Comparison of ENCODE assay signal across 10 mouse cellular contexts in the genomic region with DNA sequence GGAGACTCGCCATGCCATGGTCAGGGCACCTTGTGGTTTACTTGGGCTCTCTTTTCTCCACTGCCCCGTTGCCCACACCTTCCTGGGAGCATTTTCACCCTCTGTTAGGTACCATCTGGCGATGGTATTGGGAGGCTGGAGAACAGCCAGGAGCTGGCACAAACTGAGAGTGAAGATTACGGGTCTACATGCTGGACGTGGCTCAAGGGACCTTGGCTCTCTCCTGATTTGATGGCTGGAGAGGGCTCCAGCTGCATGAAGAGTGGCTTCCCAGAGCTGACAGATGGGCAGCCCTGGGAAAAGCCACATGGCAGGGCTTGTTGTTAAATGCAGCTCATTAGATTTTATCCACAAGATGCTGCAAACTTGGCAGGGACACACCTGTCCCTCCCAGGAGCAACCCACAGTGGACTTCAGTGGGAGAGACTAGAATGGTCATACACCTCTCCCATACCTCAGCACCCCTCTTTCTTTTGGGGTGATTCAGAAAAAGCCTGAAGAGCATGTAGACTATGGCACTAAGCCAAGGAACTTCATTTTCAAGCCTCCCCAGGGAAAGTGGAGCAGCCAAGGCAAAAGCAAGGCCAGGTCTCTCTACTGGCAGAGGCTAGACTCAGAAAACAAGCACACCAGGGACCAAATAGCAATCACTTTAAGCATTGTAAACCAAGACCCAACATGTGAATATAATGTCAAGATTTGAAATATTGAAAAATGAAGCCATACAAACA. TPM values are rescaled to one million over a fixed set of nuclear protein-coding genes. Genes with fewer than 3 reads are reported as not detected.
DNase-seq lines count a peak whose midpoint lies in the region; ATAC-seq and TF ChIP-seq lines count a peak whose summit lies in the region.
"Had no signal": no experiment of that assay in that cellular context is flagged by ENCODE, and none has a peak within 500 bp of the region (broad histone marks: within the 10 kb centered on the region; RNA-seq: fewer than 3 reads in every experiment).

No protein-coding gene starts in this region.

- WGBS in hindbrain, embryonic 14.5 days = 53% methylated on average over 5 of the region's 5 CpGs
- 84% methylated on average over 5 of the region's 5 CpGs for WGBS in hindbrain, embryonic 10.5 days
- 35% methylated on average over 5 of the region's 5 CpGs for WGBS in forebrain, postnatal 0 days

- ATAC-seq in hindbrain, embryonic 14.5 days (ENCODE audit: low FRiP score) = peak; percentile 77; the same call in 1 of the 2 replicates
- ATAC-seq in forebrain, postnatal 0 days = peak; percentile 55; the same call in 1 of the 2 replicates
- no peak for ATAC-seq in activated CD4-positive, CD25-positive, alpha-beta regulatory T cell, adult 4 months
- no peak for ATAC-seq in monocyte, adult 5-6 weeks (replicated peaks; ENCODE audit: insufficient number of reproducible peaks, low FRiP score, low TSS enrichment, poor library complexity, severe bottlenecking)

- H3K4me1 ChIP-seq in hindbrain, embryonic 14.5 days (replicated peaks; ENCODE audit: control insufficient read depth, insufficient read depth, low read length) = no peaks in the 10 kb centered on the region
- H3K4me1 ChIP-seq in hindbrain, embryonic 10.5 days (replicated peaks) = no peaks in the 10 kb centered on the region; the same call in 1 of the 2 replicates
- no peaks in the 10 kb centered on the region for H3K4me1 ChIP-seq in forebrain, postnatal 0 days (ENCODE audit: insufficient read depth)
- H3K4me1 ChIP-seq: embryonic facial prominence, embryonic 12.5 days; limb, embryonic 15.5 days had no signal

- H3K9me3 ChIP-seq in hindbrain, embryonic 14.5 days (ENCODE audit: control insufficient read depth, low read length) = no peaks in the 10 kb centered on the region
- H3K9me3 ChIP-seq in hindbrain, embryonic 10.5 days = no peaks in the 10 kb centered on the region
- no peaks in the 10 kb centered on the region for H3K9me3 ChIP-seq in forebrain, postnatal 0 days (ENCODE audit: low read length)
- H3K9me3 ChIP-seq: embryonic facial prominence, embryonic 12.5 days; limb, embryonic 15.5 days had no signal

- no peaks in the 10 kb centered on the region for H3K36me3 ChIP-seq in hindbrain, embryonic 14.5 days (replicated peaks; ENCODE audit: control insufficient read depth, insufficient read depth)
- no peaks in the 10 kb centered on the region for H3K36me3 ChIP-seq in hindbrain, embryonic 10.5 days
- H3K36me3 ChIP-seq in forebrain, postnatal 0 days (ENCODE audit: insufficient read depth) = no peaks in the 10 kb centered on the region
- H3K36me3 ChIP-seq: embryonic facial prominence, embryonic 12.5 days; limb, embryonic 15.5 days had no signal

- no peaks in the 10 kb centered on the region for H3K27me3 ChIP-seq in hindbrain, embryonic 14.5 days (ENCODE audit: control insufficient read depth, insufficient read depth, low read length)
- no peaks in the 10 kb centered on the region for H3K27me3 ChIP-seq in hindbrain, embryonic 10.5 days (ENCODE audit: insufficient read depth, poor library complexity, severe bottlenecking)
- no peaks in the 10 kb centered on the region for H3K27me3 ChIP-seq in forebrain, postnatal 0 days (ENCODE audit: insufficient read depth, low read length)
- H3K27me3 ChIP-seq: embryonic facial prominence, embryonic 12.5 days; limb, embryonic 15.5 days had no signal

- no peak for TF ChIP-seq CTCF in forebrain, postnatal 0 days (IDR thresholded peaks at IDR 0.05; ENCODE audit: low read depth)

- peak; percentile 57 for DNase-seq in hindbrain, embryonic 14.5 days (ENCODE audit: low spot score)
- no peak for DNase-seq in hindbrain, embryonic 10.5 days (ENCODE audit: low spot score)
- peak; percentile 48 for DNase-seq in 3T3-L1 (ENCODE audit: low read depth, low spot score)
- peak; percentile 21 for DNase-seq in adrenal gland, postnatal 25 days
- DNase-seq in forebrain, postnatal 0 days = peak; percentile 32
- no peak for DNase-seq in urinary bladder, adult 18-20 months (ENCODE audit: low spot score in 2 of 2)

- H3K9ac ChIP-seq in hindbrain, embryonic 14.5 days = no peak overlapping the region
- no peak overlapping the region for H3K9ac ChIP-seq in forebrain, postnatal 0 days
- H3K9ac ChIP-seq: embryonic facial prominence, embryonic 12.5 days; limb, embryonic 15.5 days had no signal

- H3K27ac ChIP-seq in hindbrain, embryonic 14.5 days = no peak overlapping the region
- H3K27ac ChIP-seq in hindbrain, embryonic 10.5 days = no peak overlapping the region
- H3K27ac ChIP-seq in forebrain, postnatal 0 days (ENCODE audit: low read depth, low read length) = no peak overlapping the region
- H3K27ac ChIP-seq: embryonic facial prominence, embryonic 12.5 days; limb, embryonic 15.5 days had no signal

- H3K4me2 ChIP-seq in hindbrain, embryonic 14.5 days (replicated peaks) = no peak overlapping the region
- H3K4me2 ChIP-seq in forebrain, postnatal 0 days (ENCODE audit: low read depth) = no peak overlapping the region
- H3K4me2 ChIP-seq: embryonic facial prominence, embryonic 12.5 days; limb, embryonic 15.5 days had no signal

- H3K4me3 ChIP-seq in hindbrain, embryonic 14.5 days (replicated peaks; ENCODE audit: low read length) = no peak overlapping the region
- no peak overlapping the region for H3K4me3 ChIP-seq in hindbrain, embryonic 10.5 days
- no peak overlapping the region for H3K4me3 ChIP-seq in forebrain, postnatal 0 days (ENCODE audit: low read depth, low read length)
- H3K4me3 ChIP-seq: embryonic facial prominence, embryonic 12.5 days; limb, embryonic 15.5 days had no signal

RNA-seq across cellular contexts. Expression of a gene that starts 34.8 kb away (rescaled TPM):
- 27.3 and 32.3 TPM in 2 replicates for polyA plus RNA-seq in hindbrain, embryonic 14.5 days (2014; fragmentation: Nextera tagmentation; extraction: Ambion mirVana)
- polyA plus RNA-seq in hindbrain, embryonic 10.5 days (2016; fragmentation: Nextera tagmentation; extraction: Ambion mirVana) = 23.1 and 25.1 TPM in 2 replicates
- total RNA-seq in adrenal gland, postnatal 25 days (2021) = 40.7 and 49.5 TPM in 2 replicates
- 50.3 and 55.8 TPM in 2 replicates for total RNA-seq in forebrain, postnatal 0 days (2014; rRNA removed)
- 9.6 and 14.4 TPM in 2 replicates for polyA plus RNA-seq in forebrain, postnatal 0 days (2015; fragmentation: Nextera tagmentation; extraction: Ambion mirVana)
- 10 to 100 TPM; 18.9 to 23.5 TPM for polyA plus RNA-seq in activated CD4-positive, CD25-positive, alpha-beta regulatory T cell, adult 4 months (2017; shearing (Covaris generic))
- total RNA-seq in monocyte, adult 5-6 weeks (2017) = 54.2 to 63.3 TPM (median 55.7 TPM) in 3 replicates

Comparison
In these comparisons a context has a peak if more than half of its experiments do, and no peak if none do; other contexts are left out.
1. DNase-seq: peak in hindbrain, embryonic 14.5 days (single experiment), 3T3-L1 (single experiment), adrenal gland, postnatal 25 days (single experiment) and forebrain, postnatal 0 days (single experiment); none in hindbrain, embryonic 10.5 days (single experiment) and urinary bladder, adult 18-20 months (0 of 2).
2. ATAC-seq: peak in hindbrain, embryonic 14.5 days (single experiment) and forebrain, postnatal 0 days (single experiment); none in activated CD4-positive, CD25-positive, alpha-beta regulatory T cell, adult 4 months (single experiment) and monocyte, adult 5-6 weeks (single experiment).